Mouse (Mus musculus) CH12.LX (cell line): Measurements from ENCODE around the gene Il10ra.

Experiments
- CTCF ChIP-seq, 2 experiments: IDR thresholded peaks in 1 of 2; conservative IDR thresholded peaks in 1 of 2; 2 replicates each; pipeline ENCODE4 v1.5.1; 2011 to 2012; ENCODE audit warnings: low read depth in 2 of 2, low read length in 2 of 2, improper control_type of control experiment in 1 of 2, inconsistent platforms in 1 of 2, mild to moderate bottlenecking in 1 of 2, moderate library complexity in 1 of 2
- EP300 ChIP-seq: IDR thresholded peaks from 2 replicates; pipeline ENCODE4 v1.6.1; 2011; ENCODE audit warnings: low read length, improper control_type of control experiment
- ETS1 ChIP-seq: conservative IDR thresholded peaks from 2 replicates; pipeline ENCODE4 v1.6.1; 2012; ENCODE audit warnings: low read depth, mild to moderate bottlenecking, inconsistent platforms, low read length, improper control_type of control experiment, moderate library complexity
- NRF1 ChIP-seq: IDR thresholded peaks from 2 replicates; pipeline ENCODE4 v1.6.1; 2014; ENCODE audit warnings: low read depth, mild to moderate bottlenecking, inconsistent platforms, low read length, improper control_type of control experiment, moderate library complexity
- POLR2A ChIP-seq: IDR thresholded peaks from 2 replicates; pipeline ENCODE4 v1.6.1; 2011; ENCODE audit warnings: low read depth, mild to moderate bottlenecking, improper control_type of control experiment, low read length
- SMC3 ChIP-seq: IDR thresholded peaks from 2 replicates; pipeline ENCODE4 v1.6.1; 2011; ENCODE audit warnings: low read depth, low read length, improper control_type of control experiment
- USF1 ChIP-seq: IDR thresholded peaks from 2 replicates; pipeline ENCODE4 v1.6.1; 2014; ENCODE audit warnings: low read depth, mild to moderate bottlenecking, inconsistent platforms, low read length, improper control_type of control experiment
- ZMIZ1 ChIP-seq: IDR thresholded peaks from 2 replicates; pipeline ENCODE4 v1.6.1; 2012; ENCODE audit warnings: low read depth, mild to moderate bottlenecking, inconsistent platforms, low read length, improper control_type of control experiment

DNA sequence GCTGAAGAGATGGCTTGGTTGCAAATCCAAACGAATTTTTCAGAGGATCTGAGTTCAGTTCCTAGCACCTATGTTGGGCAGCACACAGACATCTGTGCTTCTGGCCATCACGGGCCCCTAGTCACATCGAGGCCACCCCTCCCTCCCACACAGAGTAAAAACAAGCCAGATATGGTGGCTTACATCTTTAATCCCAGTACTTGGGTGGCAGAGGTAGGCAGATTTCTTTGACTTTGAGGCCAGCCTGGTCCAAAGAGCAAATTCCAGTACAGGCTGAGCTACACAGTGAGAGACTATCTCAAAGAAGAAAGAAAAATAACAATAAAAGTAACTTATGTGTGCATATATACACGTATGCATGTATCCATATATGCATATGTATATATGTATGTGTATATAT lies 62.8 kb downstream of the Il10ra start:
- TF ChIP-seq CTCF (conservative IDR thresholded peaks at IDR 0.05 in 1 of 2, IDR thresholded peaks at IDR 0.05 in 1 of 2; ENCODE audit: low read depth in 2 of 2, low read length in 2 of 2) = no peak
- TF ChIP-seq USF1 = no peak
- TF ChIP-seq ETS1 = no peak
- TF ChIP-seq EP300 = no peak
- no peak for TF ChIP-seq ZMIZ1
- no peak for TF ChIP-seq POLR2A
- TF ChIP-seq NRF1 = no peak
- TF ChIP-seq SMC3 = no peak
